Mouse (Mus musculus) right cerebral cortex, postnatal 36 days (tissue): ENCODE results near the gene Megf6.
A peak's percentile ranks its signal among the peaks of the same experiment; 100 is the strongest.

Source experiments
- DNase-seq, 2 experiments: peaks; one replicate each; pipeline ENCODE4 v3.0.0; 2022; ENCODE audit warnings: low spot score in 2 of 2, mixed read lengths in 1 of 2

Gene Megf6

DNA sequence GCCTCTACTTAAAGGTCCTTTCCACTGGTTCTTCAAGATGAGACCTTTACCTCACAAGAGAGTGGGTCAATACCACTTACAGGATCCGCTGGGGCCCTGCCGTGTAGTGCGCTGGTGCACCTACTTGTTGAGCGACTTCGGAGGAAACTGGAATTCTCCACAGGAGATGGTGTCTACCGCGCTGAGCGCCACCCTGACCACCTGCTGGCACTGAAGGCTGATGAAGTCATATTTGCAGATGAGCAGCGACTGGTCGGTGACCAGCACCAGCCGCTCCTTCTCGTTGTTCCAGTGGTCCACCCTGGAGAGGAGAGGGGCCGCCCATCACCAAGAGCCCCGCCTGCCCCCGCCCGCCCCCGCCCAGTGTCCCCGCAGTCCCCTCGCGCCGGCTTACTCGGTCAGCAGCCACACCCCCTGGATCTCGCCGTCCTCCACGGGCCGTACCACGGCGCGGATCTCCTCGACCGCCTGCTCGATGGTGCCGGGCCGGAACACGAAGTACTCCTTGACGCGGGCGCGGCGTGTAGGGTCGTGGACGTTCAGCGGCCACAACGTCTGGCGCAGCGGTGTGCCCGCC lies 10.5 kb upstream of the Megf6 start:
- no peak for DNase-seq

DNA sequence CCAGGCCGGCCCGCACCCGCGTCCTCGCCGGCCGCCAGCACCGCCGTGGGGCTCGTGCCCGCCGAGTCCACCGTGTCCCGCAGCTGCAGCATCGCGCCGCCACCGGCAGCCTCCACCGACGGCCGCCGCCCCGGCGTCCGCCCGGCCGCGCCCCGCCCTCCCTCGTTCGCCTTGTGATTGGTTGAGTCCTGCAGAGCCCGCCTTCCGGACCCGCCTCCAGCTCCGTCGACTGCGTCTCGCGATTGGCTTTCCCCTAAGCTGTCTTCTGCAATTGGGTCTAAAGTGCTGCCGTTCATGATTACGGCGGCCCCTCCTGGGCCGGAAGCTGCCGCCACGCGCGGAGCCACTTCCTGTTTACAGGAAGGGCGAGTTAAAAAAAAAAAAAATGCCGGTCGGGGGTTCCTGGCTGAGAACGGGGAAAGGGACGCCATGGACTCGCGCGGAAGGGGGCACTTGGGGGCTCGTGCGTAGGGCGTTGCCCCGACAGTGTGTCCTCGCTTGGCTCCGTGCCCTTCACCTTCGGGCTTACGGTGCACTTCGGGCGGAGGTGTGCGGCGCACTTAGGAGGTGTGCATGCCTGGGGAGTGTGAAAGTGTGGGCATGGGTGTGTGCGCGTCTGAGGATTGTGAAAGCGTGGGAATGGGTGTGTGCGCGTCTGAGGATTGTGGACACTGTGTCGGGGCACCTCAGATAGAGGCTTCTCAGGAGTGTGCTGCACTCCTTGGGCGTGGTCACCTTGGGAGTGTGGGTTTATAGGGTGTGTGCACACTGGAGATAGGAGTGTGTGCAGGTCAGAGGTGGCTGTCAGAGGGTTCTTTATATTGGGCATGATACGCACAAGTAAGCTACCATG lies 9.8 kb upstream of the Megf6 start, which contains the start of gene Tprgl:
Gene Tprgl, minus strand, starts transcription at position 129 of the 853 bp plus-strand sequence.
- peak; percentile 96 for DNase-seq

DNA sequence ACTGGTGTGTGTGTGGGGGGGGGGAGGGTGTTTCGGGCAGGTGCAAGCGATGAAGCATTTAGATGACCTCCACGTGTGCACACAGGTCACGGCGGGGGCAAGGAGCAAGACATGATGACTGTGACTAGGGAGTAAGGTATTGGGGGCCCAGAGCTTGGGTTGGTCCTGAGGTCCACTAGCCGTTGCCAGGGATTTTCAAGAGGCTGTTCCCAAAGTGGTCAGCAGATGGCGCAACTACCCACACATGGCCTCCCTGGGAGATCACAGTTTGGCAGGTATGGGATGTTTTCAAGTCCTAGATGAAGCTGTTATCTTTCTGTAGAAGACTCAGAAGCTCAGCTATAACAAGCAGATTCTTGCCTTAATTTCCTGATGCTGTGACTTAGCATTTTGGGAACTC lies 7.2 kb upstream of the Megf6 start:
- DNase-seq: no peak

DNA sequence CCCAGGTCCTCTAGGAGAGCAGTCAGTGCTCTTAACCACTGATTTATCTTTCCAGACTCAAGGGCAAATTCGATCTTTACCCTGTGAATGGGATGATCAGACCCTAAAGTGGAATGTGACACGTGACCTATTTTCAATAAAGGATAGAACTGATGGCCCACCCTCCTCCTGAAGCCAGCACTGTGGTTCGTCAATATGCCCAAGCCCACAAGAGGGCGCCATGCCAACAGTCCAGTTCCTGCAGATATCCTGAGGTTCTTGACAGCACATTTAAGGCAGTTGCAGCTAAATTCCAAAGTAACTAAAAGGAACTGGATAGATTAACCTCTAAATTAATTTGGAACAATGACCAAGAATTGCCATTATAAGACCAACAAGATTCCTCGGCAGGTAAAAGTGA lies 3.5 kb upstream of the Megf6 start:
- DNase-seq: no peak

DNA sequence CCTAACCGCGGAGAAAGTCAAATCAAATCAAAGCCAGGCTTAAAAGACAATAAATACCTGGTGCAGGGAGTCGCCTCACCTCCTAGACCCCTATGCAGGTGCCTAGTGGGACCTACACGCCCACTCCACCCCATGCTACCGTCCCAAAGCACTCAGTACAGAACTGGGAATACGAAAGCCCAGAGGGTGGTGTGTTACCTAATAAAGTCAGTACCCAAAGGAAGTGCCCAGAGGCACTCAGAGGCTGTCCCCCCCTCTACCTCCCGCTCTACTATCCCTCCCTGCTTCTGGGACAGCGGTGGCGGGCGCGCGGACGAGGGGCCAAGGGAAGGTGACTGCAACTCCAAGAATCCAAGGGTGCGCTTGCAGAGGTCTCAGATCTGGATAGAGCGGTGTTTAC lies 509 bp upstream of the Megf6 start:
- no peak for DNase-seq

DNA sequence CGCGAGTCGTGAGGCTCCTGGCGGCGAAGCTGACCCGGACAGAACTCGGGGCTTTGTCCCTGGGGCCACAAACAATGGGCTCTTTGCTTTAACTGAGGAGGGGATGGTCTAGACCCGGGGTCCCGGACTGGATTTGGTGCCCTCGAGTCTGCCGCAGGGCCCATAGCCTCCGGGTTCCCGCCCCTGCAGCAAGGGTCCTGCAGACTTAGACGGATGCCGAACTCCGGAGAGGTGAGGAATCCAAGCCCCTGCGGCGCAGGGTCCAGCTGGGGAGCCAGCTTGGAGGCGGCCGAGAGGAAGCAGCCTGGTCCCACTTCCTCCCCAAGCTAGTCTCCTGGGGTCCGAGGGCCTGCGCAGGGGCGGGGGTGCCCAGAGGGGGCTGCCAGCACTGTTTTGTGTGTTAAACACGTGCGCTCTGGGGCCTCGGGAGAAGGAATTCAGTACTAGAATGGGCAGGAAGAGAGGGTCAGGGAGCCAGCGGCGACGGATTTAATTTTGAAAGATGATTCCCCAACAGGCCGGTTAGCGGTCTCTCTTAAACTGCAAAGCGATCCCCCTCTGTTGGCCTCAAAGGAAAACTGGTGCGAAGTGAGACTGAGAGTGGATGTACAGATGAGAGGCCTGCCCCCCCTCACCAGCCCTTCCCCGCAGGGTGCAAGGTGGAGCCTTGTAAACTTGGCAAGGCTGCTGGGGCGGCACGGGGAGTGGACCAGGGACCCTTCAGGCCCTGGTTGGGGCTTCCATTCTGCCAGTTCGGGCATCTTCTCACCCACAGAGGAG lies 811 bp downstream of the Megf6 start:
- no peak for DNase-seq

DNA sequence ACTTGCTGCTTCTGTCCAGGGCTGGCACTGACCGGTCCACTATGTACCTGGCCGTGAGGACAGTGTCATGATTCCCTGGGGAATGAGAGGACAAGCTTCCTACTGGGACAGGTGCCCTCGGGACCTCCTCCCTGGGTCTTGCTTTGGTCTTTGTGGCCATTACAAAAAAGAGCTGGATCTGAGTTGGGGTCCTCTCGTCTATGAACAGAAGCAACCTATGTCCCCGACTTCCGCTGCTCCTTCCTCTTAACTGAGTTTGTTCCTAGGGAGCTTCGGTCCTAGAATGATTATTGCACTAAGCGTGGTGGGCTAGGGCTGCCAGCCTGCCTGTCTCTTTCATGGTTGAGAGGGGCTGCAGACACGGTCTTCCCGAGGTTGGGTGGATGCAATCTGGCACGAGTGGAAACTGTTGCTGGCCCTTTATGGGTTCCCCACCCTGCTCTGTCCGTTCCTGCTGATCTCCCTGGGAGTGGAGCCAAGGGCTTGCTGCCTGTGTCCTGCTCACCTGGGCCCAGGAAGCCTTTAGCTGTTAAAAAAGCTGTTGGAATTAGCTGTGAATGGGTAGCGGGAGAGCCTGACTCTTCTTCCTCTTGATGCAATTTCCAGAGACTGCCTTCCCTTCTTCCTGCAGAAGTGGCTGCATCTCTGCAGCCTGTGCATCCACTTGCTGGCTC lies 1.5 kb downstream of the Megf6 start:
- no peak for DNase-seq

DNA sequence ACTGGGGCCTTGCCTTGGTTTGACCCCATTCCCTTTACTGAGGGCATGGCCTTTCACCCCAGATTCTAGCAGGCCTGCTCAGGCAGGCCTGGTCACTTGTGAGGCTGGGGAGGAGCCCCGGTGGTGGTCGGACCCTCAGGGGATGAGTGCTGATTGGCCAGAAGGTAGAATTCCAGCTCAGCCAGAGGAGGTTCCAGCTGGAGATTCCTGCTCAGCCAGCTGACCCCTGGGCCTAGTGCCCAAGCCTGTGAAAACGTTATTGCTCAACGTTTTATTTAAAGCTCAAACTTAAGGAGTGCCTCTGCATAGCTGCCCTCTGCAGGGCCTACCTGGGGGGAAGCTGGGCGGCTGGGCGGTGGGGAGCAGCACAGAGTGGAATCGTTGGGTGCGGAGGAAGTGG lies 6.7 kb downstream of the Megf6 start:
- DNase-seq: no peak

DNA sequence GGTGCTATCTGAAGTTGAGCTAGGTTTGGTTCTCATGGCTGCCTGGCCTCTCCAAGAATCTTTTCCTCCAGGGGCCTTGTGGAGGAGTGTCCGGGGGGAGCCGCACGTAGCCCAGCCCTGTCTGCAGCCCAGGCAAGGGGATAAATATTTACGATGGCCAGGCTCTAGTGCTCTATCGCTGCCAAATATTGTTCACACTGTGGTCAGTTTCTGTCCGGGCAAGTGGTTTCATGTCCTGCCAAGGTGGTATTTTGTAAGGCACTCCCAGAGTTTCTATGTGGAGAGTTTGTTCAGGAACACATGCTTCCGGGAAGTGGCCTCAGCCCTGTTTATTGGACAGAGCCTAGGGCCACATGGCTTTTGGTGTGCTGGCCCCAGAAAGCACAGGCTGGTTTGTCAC lies 10.5 kb downstream of the Megf6 start:
- no peak for DNase-seq

DNA sequence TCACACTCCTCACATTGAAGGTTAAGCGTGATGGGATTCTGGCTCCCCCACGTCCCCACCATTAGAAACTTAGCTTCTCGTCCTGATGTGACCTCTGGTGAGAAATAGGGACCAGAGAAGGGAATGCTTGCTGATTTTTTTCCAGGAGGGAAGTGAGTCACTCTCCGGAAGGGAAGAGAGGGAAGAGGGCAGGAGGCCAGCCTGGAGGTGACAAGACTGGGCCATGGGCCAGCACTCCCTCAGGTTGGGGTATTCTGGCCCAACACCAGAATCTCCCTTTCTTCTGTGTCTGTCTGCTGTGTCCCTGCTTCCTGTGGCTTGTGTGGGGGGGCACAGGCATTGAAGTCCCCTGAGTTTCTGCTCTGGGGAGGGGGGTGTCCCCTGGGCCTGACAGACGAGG lies 13.0 kb downstream of the Megf6 start:
- DNase-seq: no peak

DNA sequence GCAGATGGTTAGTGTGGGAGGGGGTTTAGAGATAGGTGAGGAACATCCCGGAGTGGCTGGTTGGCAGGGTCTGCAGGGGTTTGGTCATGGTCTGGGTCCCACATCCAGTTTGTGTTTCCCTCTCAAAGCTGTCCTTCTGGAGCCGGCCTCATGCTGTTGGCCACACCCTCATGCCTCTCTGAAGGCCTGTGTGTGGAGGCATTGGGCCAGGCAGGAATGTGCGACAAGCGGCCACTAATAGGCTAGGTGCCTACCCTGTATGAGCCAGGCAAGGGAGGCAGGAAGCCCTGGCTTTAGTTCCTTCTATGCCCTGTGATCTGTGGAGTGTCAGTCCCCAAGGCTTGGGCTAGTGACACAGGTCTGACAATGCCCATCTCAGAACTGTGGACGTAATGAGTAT lies 14.5 kb downstream of the Megf6 start:
- no peak for DNase-seq

DNA sequence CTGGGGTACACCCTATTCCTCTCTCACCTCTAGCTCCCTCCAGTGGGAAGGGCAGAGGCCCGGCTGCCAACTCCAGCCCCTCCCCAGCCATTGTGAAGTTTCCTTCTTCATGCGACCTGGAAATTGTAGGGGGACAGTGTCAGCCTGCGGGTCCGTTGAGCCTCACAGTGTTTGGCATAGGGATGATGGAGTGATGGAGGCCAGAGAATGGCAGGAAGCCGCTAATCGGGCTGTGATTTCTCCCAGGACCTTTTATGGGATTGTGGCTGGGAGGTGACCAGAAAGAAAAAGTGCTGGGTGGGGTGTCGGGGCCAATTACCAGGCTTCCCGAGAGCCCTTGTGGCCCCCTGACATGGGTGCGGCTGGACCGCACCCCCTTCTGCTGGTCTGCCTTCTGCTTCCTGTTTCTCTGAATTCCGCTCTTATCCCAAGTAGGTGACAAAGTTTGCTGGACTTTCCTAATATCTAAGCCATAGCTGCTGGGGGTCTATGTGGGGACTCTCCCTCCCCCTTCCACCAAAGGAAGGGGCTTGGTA lies 15.5 kb downstream of the Megf6 start:
- no peak for DNase-seq

DNA sequence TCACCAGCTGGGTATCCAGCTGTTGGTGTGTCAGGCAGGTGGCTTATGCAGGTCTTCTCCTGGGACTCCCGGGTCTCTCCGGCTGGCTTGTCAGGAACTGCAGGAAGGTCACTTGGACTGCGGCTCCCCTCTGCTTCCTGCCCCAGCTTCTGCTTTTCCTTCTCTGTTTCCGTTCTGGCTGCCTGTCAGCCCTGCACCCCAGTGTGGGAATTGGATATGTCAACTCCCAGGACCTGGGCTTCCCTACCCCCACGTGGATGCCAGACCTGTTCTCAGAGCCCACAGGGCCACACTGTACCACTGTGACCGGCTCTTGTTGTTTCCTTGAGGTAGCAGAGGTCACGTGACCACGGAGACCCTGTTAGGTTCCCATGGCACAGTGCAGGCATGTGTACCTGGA lies 18.4 kb downstream of the Megf6 start:
- no peak for DNase-seq

DNA sequence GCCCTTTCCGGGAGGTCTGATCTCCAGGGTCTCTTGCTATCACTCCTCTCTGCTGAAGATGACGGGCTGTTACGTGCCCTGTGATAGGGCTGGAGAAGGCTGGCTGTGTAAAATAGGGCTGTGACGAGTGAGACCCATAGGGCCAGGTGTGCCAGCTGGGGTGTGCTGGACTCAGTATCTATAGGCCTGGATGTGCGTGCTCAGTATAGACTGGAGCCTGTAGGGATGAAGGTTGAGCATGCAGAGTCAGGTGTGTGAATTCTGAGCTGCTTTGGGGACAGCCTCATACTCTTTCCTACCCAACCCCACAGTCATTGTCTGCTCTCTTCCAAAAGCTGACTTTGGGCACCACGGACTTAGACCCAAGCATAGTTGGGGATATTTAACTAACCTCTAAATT lies 27.4 kb downstream of the Megf6 start:
- no peak for DNase-seq

DNA sequence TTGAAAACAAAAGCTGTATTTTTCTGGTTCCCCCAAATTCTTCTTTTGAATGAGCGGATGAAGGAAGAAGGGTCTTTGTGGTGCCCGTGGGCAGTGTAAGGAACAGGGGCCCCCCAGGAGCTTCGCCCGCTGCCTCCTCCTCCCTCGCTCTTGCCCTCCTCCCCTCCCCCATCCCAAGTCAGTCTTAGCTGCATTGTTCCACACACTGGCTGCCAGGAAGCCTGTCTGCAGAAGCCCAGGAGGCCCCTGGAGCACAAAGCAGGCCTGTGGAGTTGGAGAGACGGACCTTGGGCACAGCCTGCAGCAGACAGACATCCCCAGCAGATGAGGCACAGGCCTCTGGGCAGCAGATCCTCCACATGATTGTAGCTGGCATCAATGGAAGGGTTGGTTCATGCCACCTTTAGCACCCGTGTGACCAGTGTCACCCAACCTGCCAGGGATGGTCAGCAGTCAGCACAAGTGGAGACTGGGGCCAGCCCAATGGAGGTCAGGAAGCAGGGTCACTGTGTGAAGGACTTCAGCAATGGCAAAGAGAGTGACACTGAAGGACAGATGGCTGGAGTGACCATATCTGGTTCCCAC lies 27.9 kb downstream of the Megf6 start:
- DNase-seq: no peak

DNA sequence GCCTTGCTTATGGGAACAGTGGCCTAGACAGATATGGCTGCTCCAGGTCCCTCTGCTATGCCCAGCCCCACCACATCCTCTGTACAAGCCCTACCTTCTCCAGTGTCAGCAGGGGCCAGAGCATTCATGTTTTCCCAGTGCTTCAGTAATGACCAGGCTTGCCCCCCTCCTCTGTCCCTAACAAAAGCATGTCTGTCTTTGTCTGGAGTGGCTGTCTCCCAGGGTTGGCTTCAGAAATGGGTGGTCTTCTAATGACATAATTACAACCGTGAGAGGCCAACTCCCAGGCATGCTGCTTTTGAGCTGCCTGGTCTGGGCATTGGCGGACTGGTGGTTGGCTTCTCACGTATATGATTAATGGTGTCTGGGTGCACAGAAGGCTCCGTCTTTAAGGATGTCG lies 31.0 kb downstream of the Megf6 start:
- no peak for DNase-seq

DNA sequence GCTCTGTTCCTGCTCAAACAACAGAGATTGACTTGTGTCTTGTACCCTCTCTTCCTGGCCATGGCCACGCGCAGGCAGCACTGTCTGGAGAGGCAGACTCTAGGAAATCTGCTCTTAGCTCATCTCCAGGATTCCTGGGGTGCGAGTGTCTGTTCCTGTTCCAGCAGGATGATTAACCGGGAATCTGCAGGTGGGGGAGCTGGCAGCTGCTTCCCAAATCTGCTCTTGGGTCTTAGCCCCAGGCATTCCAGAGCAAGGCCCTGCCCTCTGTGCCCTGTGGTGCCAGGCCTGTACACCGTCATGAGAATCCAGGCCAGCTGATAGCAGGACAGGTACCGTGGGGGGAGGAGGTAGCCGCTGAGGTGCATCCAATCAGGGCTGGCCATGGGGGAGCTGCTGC lies 34.0 kb downstream of the Megf6 start:
- DNase-seq: no peak

DNA sequence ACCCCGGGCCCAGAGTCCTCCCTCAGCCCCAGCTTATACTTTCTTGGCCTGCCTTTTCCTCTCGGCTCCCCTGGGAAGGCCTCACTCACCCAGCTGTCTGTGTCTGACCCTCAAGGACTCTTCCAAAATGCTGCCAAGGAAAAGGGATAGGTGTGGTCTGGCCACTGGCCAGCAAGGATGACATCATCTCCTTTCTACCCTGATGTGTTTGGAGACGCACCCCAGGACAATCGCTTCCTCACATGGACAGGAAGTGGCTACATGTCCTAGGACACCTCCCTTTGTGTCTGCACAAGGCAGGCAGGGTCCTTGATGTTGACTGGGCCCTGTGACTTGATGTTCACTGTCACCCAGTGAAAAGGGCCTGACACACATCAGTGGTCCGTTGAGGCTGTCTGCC lies 34.9 kb downstream of the Megf6 start:
- no peak for DNase-seq

DNA sequence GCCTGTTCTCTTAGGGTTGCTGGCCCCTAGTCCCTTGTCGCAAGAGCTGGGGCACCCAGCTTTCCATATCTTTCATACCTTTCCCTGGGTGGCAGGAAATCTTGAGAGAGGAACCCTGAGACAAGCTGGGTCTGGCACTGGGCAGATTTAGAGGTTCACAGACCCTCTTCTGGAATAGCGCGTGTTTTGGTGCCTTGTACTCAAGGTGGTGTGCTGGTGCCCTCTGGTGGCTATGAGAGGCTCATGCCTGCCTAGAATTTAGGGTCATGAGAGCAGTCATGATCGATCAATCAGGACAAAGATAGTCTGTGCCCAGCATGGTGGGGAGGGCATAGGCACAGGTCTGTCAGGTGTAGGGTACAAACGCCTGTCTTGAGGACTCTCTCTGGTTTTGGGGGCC lies 36.7 kb downstream of the Megf6 start:
- peak in 1 of 2 experiments; percentile 36 for DNase-seq

DNA sequence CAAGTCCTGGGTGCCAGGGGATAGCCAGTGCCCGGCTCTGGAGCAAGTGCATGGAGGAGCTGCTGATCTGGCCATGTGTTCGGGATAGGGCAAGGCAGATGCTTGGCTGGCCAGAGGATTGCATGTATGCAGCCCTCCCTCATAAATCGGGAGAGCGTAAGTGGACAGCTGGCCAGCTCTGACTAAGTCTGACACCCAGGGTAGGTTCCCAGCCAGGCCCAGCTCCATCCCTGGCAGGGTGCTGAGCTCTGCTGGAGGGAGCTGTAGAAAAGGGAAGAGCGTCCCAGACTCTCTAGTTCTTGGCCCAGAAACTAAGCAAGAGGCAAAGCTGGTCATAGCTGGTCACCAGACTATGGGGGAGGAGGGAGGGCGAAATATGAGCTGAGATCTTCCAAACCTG lies 38.5 kb downstream of the Megf6 start:
- DNase-seq: no peak

DNA sequence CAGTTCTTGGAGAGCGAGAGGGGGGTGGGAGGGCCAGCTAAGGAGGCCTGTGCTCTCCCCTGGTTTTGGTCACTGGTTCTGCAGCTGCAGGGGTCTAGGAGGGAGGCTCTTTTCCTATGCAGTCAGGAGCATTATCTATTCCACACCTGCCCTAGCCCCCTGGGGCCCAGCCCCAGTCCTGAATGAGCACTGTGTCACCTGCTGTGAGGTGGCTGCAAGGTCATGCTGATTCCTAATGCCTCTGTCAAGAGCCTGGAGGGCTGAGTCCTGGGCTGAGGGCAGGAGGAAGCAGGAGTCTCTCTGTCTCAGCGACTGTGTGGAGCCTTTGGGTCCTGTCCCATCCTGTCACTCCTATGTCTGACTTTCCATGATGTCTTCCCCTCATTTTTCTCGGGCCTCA lies 39.3 kb downstream of the Megf6 start:
- DNase-seq: no peak

DNA sequence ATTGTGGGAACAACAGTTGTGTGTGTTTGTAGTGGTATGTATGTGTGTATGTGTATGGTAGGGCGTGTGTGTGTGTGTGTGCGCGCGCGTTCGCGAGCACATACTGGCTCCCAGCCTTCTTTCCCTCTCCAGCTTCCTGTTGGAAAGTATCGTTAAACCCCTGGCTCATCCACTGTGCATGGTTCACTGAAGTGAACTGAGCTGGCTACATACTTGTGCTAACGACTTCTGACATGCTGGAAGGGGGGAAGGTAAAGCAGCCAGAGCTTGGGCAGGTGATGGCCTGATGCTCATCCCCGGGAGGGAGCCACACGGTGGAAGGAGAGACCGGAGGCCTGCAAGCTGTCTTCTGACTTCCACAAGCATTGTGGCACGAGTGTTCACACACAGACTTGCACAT lies 40.9 kb downstream of the Megf6 start:
- DNase-seq: no peak
